Mouse (Mus musculus) neural tube, embryonic 15.5 days (tissue): ENCODE results near the gene Ctc1. TPM values are rescaled to one million over a fixed set of nuclear protein-coding genes. Genes with fewer than 3 reads are reported as not detected.

Experiments used
- ATAC-seq: fragments of 200-750 bp; cut with Nextera tagmentation; 2 replicates; pipeline ENCODE4 v1.8.0; 2017; ENCODE audit warnings: mild to moderate bottlenecking, moderate TSS enrichment, moderate library complexity; ENCODE audit not compliant: low FRiP score
- H3K27ac ChIP-seq: fragments of 300-500 bp; sonication (generic); replicated peaks from 2 replicates; pipeline ENCODE4 v1.5.1; 2015; ENCODE audit warnings: mild to moderate bottlenecking, inconsistent platforms
- H3K27me3 ChIP-seq: fragments of 300-500 bp; sonication (generic); replicated peaks from 2 replicates; pipeline ENCODE4 v1.6.1; 2015; ENCODE audit warnings: inconsistent platforms
- H3K36me3 ChIP-seq: fragments of 300-500 bp; sonication (generic); 2 replicates; pipeline ENCODE4 v1.6.1; 2015; ENCODE audit warnings: inconsistent platforms
- H3K4me1 ChIP-seq: fragments of 300-500 bp; sonication (generic); 2 replicates; pipeline ENCODE4 v1.6.1; 2015; ENCODE audit warnings: inconsistent platforms
- H3K4me2 ChIP-seq: fragments of 300-500 bp; sonication (generic); 2 replicates; pipeline ENCODE4 v1.6.1; 2015; ENCODE audit warnings: inconsistent platforms, mild to moderate bottlenecking, moderate library complexity
- H3K4me3 ChIP-seq: fragments of 300-500 bp; sonication (generic); replicated peaks from 2 replicates; pipeline ENCODE4 v1.5.1; 2015; ENCODE audit warnings: mild to moderate bottlenecking, inconsistent platforms
- H3K9ac ChIP-seq: fragments of 300-500 bp; sonication (generic); replicated peaks from 2 replicates; pipeline ENCODE4 v1.6.1; 2015; ENCODE audit warnings: mild to moderate bottlenecking, inconsistent platforms
- H3K9me3 ChIP-seq: fragments of 300-500 bp; sonication (generic); replicated peaks from 2 replicates; pipeline ENCODE4 v1.6.1; 2016; ENCODE audit warnings: inconsistent platforms
- WGBS: fragments of 180-500 bp; shearing (Covaris S2); methylation state at CpG from one replicate; pipeline ENCODE4 v1.1.7; 2015; ENCODE audit warnings: mixed read lengths; 5-methylcytosine and 5-hydroxymethylcytosine counted together
- polyA plus RNA-seq: library from polyadenylated mRNA; unstranded; fragments of >200 nt; fragmentation: Nextera tagmentation; extraction: Ambion mirVana; gene quantifications from 2 replicates; pipeline ENCODE4 v1.2.1, GENCODE M21; 2015

The Ctc1 gene
- polyA plus RNA-seq, 1 experiment from 2014 or later = 53.4 TPM

- Histone ChIP-seq H3K9ac (peak overlapping the region; percentile 57), H3K9me3 (no peaks in the 10 kb centered on the region), H3K27ac (peak overlapping the region; percentile 85), H3K27me3 (no peaks in the 10 kb centered on the region), H3K4me1 (peaks cover 49% of the 10 kb centered on the region), H3K4me3 (peak overlapping the region; percentile 58), H3K4me2 (peak overlapping the region; percentile 92), H3K36me3 (no peaks in the 10 kb centered on the region)
- peak; percentile 46; the same call in 1 of the 2 replicates for ATAC-seq
- under 1% methylated on average over 31 of the region's 31 CpGs for WGBS
Measured at GRCm38 (mm10) chr11:69063413-69064201, 47.9 kb downstream of the Ctc1 start.

GRCm38 (mm10) chr11:69064259-69065133 lies 48.8 kb downstream of the Ctc1 start:
- Histone ChIP-seq H3K9me3 (no peaks in the 10 kb centered on the region), H3K27ac (0 out of 2 replicates have a peak overlapping the region, but pooled peaks have one; percentile 69), H3K27me3 (no peaks in the 10 kb centered on the region), H3K4me3 (peak overlapping the region; percentile 58), H3K36me3 (no peaks in the 10 kb centered on the region), H3K9ac (peak overlapping the region; percentile 57; the same call in 1 of the 2 replicates), H3K4me1 (peaks cover 47% of the 10 kb centered on the region), H3K4me2 (peak overlapping the region; percentile 92)
- 53% methylated on average over 9 of the region's 9 CpGs for WGBS
- no peak for ATAC-seq

DNA sequence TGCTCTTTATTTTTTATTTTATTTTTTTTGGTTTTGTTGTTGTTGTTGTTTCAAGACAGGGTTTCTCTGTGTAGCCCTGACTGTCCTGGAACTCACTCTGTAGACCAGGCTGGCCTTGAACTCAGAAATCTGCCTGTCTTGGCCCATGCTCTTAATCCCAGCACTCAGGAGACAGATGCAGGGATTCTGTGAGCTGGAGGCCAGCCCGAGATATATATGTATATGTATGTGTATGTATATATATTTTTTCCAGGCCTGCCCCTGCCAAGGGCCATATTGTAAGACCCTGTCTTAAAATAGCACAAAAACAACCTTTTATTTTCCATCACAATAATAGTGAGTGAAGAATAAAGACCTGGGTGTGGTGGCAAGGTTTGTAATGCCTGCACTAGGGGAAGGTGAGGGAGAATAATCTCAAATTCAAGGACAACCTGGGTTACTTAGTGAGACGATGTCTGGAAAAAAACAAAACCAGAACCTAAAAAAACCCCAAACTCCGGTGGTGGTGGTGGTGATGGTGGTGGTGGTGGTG lies 49.7 kb downstream of the Ctc1 start:
- no peaks in the 10 kb centered on the region for H3K36me3 ChIP-seq
- no peak overlapping the region for H3K9ac ChIP-seq
- H3K9me3 ChIP-seq = no peaks in the 10 kb centered on the region
- peaks cover 54% of the 10 kb centered on the region for H3K4me1 ChIP-seq
- H3K27me3 ChIP-seq = no peaks in the 10 kb centered on the region
- ATAC-seq = no peak
- H3K4me2 ChIP-seq = peak overlapping the region; percentile 91
- H3K4me3 ChIP-seq = 0 out of 2 replicates have a peak overlapping the region, but pooled peaks have one; percentile 44
- no peak overlapping the region for H3K27ac ChIP-seq
- WGBS = 61% methylated on average over 3 of the region's 3 CpGs

DNA sequence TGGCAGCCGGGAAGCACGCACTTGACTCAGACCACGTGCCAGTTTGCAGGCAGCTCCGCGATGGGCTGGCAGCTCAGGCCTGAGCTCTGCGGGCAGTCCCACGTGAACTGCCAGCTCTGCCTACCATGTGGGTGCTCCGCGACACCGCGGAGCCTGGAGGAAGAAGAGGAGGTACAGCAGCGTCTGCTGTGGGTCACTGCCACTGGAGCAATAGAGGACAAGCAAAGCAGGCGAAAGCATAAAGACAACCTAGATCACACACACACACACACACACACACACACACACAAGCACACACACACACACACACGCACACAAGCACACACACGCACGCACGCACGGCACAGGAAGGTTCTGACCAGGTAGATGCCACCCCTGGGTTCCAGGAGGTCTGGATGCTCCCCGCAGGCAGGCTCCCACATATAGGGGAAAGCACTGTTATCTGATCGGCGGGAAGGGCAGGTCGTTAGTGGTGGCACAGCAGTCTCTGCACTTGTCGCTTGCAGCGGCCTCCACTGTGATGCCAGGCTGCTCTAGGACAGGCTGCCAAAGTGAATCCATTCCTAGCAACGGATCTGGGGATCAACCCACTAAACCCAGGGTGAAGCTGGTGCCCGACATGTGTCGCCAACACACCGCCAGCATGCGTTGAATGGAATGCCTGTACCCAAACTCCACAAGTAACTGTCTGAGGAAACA lies 50.6 kb downstream of the Ctc1 start:
- no peaks in the 10 kb centered on the region for H3K9me3 ChIP-seq
- H3K27me3 ChIP-seq = no peaks in the 10 kb centered on the region
- ATAC-seq = no peak
- peak overlapping the region; percentile 91 for H3K4me2 ChIP-seq
- peak overlapping the region; percentile 52 for H3K9ac ChIP-seq
- WGBS = 1% methylated on average over 29 of the region's 29 CpGs
- H3K27ac ChIP-seq = peak overlapping the region; percentile 49
- H3K4me3 ChIP-seq = peak overlapping the region; percentile 44
- peaks cover 50% of the 10 kb centered on the region for H3K4me1 ChIP-seq
- H3K36me3 ChIP-seq = no peaks in the 10 kb centered on the region

- WGBS = 12% methylated on average over 8 of the region's 8 CpGs
- Histone ChIP-seq H3K27me3 (no peaks in the 10 kb centered on the region), H3K4me1 (peaks cover 50% of the 10 kb centered on the region), H3K4me2 (peak overlapping the region; percentile 91), H3K36me3 (no peaks in the 10 kb centered on the region), H3K9ac (peak overlapping the region; percentile 52), H3K9me3 (no peaks in the 10 kb centered on the region), H3K27ac (peak overlapping the region; percentile 49), H3K4me3 (peak overlapping the region; percentile 44)
- ATAC-seq = no peak
Measured at GRCm38 (mm10) chr11:69066956-69067355, 51.2 kb downstream of the Ctc1 start.

- Histone ChIP-seq H3K27ac (no peak overlapping the region), H3K9ac (peak overlapping the region; percentile 52; the same call in 1 of the 2 replicates), H3K4me2 (no peak overlapping the region), H3K36me3 (no peaks in the 10 kb centered on the region), H3K4me3 (no peak overlapping the region), H3K27me3 (no peaks in the 10 kb centered on the region), H3K9me3 (no peaks in the 10 kb centered on the region), H3K4me1 (peaks cover 53% of the 10 kb centered on the region)
- ATAC-seq = no peak
- 67% methylated on average over 6 of the region's 6 CpGs for whole genome bisulfite sequencing
Measured at GRCm38 (mm10) chr11:69067601-69068000, 51.9 kb downstream of the Ctc1 start.

- Histone ChIP-seq H3K9ac (peak overlapping the region; percentile 79), H3K9me3 (no peaks in the 10 kb centered on the region), H3K4me2 (peak overlapping the region; percentile 78), H3K4me3 (peak overlapping the region; percentile 70), H3K4me1 (peaks cover 60% of the 10 kb centered on the region), H3K27ac (peak overlapping the region; percentile 87), H3K36me3 (no peaks in the 10 kb centered on the region), H3K27me3 (no peaks in the 10 kb centered on the region)
- ATAC-seq = no peak
- 2% methylated on average over 13 of the region's 13 CpGs for WGBS
Measured at GRCm38 (mm10) chr11:69070093-69070492, 54.4 kb downstream of the Ctc1 start.

DNA sequence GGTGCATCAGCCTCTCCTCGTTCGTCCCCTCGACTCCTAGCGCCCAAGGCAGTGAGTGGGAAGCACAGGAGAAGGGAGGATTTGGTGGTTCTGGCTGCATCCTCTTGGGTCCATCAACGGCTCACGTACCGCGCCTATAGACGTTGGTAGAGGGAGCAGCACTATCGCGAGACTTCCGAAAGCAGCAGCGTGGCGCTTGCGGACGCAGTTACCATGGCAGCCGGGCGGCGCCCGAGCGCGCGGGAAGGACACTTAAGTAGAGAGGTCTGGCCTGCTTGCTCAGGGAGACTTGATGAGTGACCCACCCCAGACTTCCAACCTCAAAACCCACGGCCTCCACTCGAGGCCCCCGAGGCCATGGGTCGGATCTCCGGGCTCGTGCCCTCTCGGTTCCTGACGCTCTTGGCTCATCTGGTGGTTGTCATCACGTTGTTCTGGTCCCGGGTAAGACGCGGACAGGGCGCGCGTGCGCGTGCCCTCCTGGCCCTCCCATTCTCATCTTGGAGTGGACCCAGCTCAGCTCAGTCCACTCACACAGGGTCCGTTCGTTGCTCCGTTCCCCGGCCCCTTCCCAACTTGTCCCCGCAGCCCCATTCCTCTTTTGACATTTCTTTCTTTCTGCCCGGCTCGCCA lies 55.0 kb downstream of the Ctc1 start, which contains the start of gene Tmem107:
TSS of gene Tmem107 (plus strand) at position 217 of the 633 bp plus-strand sequence.
- H3K27ac ChIP-seq = peak within 1 kb of the TSS; percentile 87
- H3K9me3 ChIP-seq = no peaks in the 10 kb centered on the region
- ATAC-seq = peak; percentile 88
- H3K9ac ChIP-seq = peak within 1 kb of the TSS; percentile 79
- peak within 1 kb of the TSS; percentile 78 for H3K4me2 ChIP-seq
- no peaks in the 10 kb centered on the region for H3K27me3 ChIP-seq
- H3K4me1 ChIP-seq = peaks cover 59% of the 10 kb centered on the region
- WGBS = under 1% methylated on average over 47 of the region's 47 CpGs
- no peaks in the 10 kb centered on the region for H3K36me3 ChIP-seq
- H3K4me3 ChIP-seq = peak within 1 kb of the TSS; percentile 70

DNA sequence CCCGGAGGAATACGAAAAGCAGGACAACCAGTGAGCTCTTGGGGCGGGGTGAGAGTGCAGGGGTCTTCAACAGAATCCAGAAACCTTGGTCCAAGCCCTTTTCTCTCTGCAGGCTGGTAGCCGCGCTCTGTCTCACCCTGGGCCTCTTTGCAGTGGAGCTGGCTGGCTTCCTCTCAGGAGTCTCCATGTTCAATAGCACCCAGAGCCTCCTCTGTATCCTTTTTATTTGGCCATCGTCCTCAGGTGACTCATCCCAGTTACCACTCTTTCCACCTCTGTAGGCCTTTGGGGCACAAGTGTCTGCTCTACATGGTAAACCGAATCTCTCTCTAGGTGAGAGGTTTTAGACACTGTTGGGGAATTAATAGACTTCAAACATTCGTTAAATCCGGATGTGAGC lies 55.6 kb downstream of the Ctc1 start:
- peak overlapping the region; percentile 78 for H3K4me2 ChIP-seq
- peaks cover 53% of the 10 kb centered on the region for H3K4me1 ChIP-seq
- no peak for ATAC-seq
- no peaks in the 10 kb centered on the region for H3K9me3 ChIP-seq
- no peaks in the 10 kb centered on the region for H3K27me3 ChIP-seq
- H3K36me3 ChIP-seq = no peaks in the 10 kb centered on the region
- H3K9ac ChIP-seq = peak overlapping the region; percentile 79
- H3K27ac ChIP-seq = peak overlapping the region; percentile 87
- 25% methylated on average over 9 of the region's 9 CpGs for WGBS
- H3K4me3 ChIP-seq = peak overlapping the region; percentile 70

DNA sequence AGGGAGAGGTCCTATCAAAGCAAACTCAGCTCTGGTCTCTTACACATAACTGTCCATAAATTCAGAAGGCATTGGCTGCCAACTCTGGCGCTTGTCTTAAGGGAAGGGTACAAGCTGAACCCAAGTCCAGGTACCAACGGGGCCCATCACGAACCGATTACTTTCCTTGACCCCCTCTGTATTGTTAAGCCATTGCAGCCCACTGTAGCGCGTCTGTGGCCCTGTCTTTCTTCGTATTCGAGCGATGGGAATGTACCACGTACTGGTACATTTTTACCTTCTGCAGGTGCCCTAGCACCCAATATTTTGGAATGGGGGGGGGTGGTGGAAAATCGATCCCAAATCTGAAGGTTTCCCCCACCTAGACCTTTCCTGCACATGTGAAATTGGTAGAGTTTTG lies 56.5 kb downstream of the Ctc1 start:
- Histone ChIP-seq H3K9me3 (no peaks in the 10 kb centered on the region), H3K4me3 (peak overlapping the region; percentile 35), H3K4me1 (peaks cover 47% of the 10 kb centered on the region), H3K27me3 (no peaks in the 10 kb centered on the region), H3K36me3 (no peaks in the 10 kb centered on the region), H3K4me2 (peak overlapping the region; percentile 78), H3K27ac (peak overlapping the region; percentile 94), H3K9ac (peak overlapping the region; percentile 47; the same call in 1 of the 2 replicates)
- WGBS = 87% methylated on average over 11 of the region's 11 CpGs
- ATAC-seq = no peak
